Mouse (Mus musculus) bone marrow macrophage, adult 2 months (primary cell): ENCODE data around the gene Fam98c.

ENCODE experiments used
- CTCF ChIP-seq: IDR thresholded peaks from 2 replicates; pipeline ENCODE4 v1.5.1; 2012; ENCODE audit warnings: low read depth, mild to moderate bottlenecking, low read length, moderate library complexity
- POLR2A ChIP-seq: IDR thresholded peaks from 2 replicates; pipeline ENCODE4 v1.6.1; 2012; ENCODE audit warnings: mild to moderate bottlenecking, low read depth, low read length, borderline replicate concordance

DNA sequence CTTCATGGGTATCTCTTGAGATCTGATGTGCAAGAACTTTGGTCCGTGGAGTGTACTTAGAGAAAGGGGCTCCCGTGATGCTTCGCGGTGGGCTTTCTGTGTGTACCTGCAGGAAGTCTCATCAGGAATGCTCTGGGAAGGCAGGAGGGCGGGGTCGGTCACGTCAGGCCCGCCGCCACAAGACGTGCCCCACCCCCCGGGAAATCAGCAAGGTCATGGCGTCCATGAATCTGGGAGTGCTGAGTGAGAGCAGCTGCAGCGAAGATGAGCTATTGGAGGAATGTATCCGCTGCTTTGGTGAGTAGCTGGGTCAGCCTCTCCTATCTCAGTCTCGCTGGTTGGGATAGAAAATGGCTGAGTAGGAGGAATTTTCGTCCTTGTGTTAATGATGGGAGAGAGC, 18.6 kb downstream of the Fam98c start:
- TF ChIP-seq POLR2A (no peak), CTCF (no peak)
